Mouse (Mus musculus) G1E-ER4 (cell line): Measurements from ENCODE around the gene Acap2. TPM values are rescaled to one million over a fixed set of nuclear protein-coding genes. Genes with fewer than 3 reads are reported as not detected.

Source experiments
- GATA1 ChIP-seq: IDR thresholded peaks from one replicate; pipeline ENCODE4 v1.8.0; 2012; ENCODE audit warnings: low read length, inconsistent platforms
- polyA plus RNA-seq: library from polyadenylated mRNA; stranded (reverse); fragments of >175 nt; gene quantifications from 2 replicates; pipeline ENCODE4 v1.2.3, GENCODE M21; 2012

The Acap2 gene
- 4.0 and 5.1 TPM in 2 replicates for polyA plus RNA-seq

- no peak for TF ChIP-seq GATA1
Measured at GRCm38 (mm10) chr16:31200790-31201567, at the start of gene Acap2. Acap2 (minus strand) TSS chr16:31201245.

DNA sequence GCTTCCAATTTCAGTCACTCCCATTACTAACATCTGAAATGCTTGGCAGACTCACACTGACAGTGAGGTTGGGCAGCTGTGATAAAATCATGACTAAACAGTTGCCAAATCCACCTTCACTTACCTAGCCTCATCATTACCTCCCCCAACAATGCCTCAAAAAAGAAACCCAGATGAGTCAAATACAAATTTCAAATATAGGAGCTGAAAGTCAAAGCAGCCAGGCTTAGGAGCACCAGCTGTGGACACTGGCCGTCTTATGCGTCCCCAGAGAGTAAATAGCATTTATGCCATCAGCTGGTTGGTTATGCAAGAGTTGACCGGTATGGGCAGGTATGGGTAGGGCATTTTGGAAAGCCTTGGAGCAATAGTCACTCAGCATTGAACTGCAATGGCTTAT, 48.4 kb upstream of the Acap2 start:
- TF ChIP-seq GATA1: no peak

DNA sequence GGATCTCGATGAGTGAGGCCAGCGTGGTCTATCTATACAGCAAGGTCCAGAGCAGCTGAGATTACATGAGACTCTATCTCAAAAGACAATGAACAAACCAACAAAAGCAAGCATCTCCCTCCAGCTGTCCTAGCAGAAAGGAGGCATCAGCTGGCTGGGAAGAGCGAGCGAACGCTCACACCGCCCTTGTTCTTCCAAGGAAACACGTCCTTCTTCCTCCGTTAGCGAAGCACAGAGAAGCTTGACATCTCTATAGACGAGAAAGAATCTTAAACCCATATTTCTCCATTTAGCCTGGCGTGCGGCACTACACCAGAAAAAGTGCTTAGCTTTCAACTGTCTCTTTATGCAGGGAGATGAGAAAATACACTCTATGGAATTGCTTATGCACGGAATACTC, 47.7 kb upstream of the Acap2 start:
- no peak for TF ChIP-seq GATA1

DNA sequence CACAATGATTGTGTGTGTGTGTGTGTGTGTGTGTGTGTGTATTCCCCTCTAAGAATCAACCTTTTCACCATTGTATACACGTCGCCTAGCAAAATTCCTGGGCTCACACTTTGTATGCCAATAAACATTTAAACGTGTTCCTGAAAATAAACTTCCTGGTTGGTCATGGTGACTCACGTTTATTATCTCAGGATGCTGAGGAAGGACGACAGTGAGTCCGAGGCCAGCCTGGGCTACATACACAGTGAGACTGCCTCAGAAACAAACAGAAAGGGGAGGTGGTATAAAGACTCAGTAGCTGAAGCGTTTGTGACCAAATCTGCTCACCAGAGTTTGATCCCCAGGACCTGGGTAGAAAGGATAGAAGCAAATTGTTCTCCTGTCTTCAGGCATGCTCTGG, 46.4 kb upstream of the Acap2 start:
- TF ChIP-seq GATA1: no peak

- TF ChIP-seq GATA1: no peak
Measured at GRCm38 (mm10) chr16:31244053-31244452, 43.0 kb upstream of the Acap2 start.

DNA sequence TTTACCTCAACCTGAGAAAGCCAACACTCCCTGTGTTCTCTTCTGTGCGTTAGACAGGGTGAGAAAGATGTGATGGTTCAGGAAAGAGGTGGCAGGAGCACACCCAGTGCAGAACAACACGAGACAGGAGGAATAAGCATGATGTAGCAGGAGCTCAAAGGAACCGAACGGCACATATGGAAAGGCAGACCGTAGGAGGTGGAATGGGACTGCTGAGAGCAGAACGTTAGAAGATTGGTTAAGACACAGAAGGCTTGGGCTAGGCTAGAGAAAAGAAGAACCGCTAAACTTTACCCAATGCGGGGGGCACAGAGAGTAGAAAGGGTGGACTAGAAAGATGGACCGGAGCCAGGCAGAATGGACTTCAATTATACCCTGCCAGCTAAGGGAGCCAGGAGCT, 40.4 kb upstream of the Acap2 start:
- TF ChIP-seq GATA1: no peak

GRCm38 (mm10) chr16:31240569-31240968, 39.5 kb upstream of the Acap2 start:
- TF ChIP-seq GATA1: no peak

DNA sequence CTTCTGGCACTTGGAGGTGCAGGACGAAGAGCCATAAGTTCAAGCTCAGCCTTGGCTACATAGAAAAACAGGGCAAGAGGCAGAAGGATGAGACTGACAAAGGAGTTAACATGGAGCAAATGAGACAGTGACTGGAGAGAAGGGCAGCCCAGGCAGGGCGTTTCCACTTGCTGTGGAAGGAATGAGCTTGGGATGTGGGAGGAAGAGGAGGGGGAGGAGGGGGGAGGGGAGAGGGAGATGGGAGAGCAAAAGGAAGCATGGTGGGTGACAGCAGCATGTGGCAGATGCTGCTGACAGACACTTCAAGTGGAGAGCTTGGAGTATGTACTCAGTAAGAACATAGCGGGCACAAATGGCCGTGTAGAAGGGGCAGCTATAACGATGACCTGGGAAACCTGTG, 37.2 kb upstream of the Acap2 start:
- TF ChIP-seq GATA1: no peak

DNA sequence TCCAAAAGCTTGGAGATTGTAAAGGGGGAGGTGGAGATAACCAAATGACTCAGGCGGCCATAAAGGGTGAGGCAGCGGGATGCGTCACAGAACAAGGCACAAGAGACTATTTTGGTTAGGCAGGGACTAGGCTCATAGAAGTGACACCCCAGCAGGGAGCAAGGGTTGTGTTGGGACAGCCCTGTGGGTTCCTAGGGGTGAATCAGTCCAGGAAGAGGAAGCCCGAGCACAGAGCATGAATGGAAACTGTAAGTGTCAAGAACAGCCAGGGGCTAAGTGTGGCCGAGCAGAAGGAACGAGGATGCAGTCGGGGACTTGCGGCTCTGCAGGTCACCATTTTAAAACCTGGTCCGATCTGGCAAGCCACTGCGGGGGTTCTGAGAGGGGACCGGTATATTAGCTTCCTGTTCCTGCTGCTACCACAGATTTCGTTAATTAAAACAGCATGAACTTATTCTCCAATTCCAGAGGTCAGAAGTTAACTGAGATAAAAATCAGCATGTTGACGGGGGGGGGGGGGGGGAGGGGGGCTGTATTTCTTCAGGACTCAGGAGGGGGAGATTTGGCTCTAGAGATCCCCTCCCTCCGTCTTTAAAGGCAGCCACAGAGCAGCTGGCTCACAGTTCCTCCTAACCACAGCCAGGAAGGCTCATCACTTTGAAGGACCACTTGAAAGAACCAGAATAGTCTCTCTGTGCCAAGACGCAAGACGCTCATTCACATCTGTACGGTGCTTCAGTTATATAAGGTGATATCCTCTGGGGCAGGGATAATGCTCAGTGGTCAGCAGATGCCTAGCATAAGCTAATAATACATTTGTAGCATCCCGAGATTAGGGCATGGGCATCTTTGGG, 34.6 kb upstream of the Acap2 start:
- TF ChIP-seq GATA1: no peak

GRCm38 (mm10) chr16:31234808-31235456, 33.9 kb upstream of the Acap2 start:
- no peak for TF ChIP-seq GATA1

DNA sequence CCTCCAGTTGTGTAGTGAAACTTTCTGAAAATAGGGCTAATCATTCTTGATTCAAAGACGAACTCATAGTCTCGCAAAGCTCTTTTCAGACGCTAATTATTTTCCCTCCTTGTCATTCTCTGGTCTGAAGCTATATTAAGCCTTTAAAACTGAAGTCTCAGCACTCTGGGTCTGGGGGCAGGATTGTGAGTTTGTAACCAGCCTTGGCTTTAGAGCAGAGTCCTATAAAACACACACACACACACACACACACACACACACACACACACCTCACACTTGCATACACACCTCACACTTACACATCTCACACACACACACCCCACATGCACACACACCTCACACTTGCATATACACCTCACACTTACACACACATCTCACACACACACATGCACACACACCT, 33.3 kb upstream of the Acap2 start:
- TF ChIP-seq GATA1: no peak

DNA sequence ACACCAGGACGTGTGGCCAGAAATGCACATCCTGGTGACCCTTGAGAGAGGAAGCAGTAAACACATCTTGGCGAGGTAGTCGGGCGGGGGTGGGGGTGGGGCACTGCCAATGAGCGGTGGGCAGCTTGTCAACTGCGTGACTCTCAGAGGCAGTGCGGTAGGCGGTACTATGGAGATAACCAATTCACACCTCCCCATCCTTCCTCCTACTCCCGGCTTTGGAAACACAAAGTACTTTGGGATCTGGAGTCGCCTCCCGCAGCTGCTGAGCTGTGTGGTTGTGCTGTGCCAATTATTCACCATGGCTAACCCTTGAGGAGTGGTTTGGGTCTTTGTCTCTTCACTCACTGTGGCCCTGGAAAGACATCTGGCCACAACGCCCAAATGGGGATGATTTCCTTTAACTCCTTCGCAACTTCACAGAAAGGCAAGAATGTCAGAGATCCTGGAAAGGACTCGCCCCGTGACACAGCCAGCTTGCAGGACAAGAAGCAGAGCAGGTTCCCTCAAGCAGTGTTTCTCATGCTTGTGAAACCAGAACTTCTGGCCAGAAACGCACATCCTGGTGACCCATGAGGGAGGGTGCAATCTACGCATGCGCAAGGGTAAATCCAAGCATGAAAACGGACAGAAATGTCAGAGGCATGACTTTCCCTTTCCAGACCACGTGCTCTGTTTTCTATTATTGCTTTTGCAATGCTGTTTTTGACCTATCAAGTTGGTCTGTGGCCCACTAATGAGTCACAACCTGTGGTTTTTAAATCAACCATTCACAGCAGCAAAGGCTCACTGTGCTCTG, 32.7 kb upstream of the Acap2 start:
- TF ChIP-seq GATA1: no peak

- no peak for TF ChIP-seq GATA1
Measured at GRCm38 (mm10) chr16:31233167-31233498, 32.1 kb upstream of the Acap2 start.

- TF ChIP-seq GATA1: no peak
Measured at GRCm38 (mm10) chr16:31232491-31233166, 31.6 kb upstream of the Acap2 start.

GRCm38 (mm10) chr16:31231591-31231990, 30.5 kb upstream of the Acap2 start:
- no peak for TF ChIP-seq GATA1
